Mouse (Mus musculus) cerebellum, postnatal 14 days (tissue): ENCODE measurements around the gene Zfp882.
"Not testable (repeated sequence)": the region's sequence is repeated elsewhere in the genome, so short reads cannot be mapped to it uniquely, and the experiment has no call there.

ENCODE experiments used
- DNase-seq, 2 experiments: peaks; one replicate each; pipeline ENCODE4 v3.0.0; 2021; ENCODE audit warnings: mixed read lengths in 2 of 2

The Zfp882 gene

DNA sequence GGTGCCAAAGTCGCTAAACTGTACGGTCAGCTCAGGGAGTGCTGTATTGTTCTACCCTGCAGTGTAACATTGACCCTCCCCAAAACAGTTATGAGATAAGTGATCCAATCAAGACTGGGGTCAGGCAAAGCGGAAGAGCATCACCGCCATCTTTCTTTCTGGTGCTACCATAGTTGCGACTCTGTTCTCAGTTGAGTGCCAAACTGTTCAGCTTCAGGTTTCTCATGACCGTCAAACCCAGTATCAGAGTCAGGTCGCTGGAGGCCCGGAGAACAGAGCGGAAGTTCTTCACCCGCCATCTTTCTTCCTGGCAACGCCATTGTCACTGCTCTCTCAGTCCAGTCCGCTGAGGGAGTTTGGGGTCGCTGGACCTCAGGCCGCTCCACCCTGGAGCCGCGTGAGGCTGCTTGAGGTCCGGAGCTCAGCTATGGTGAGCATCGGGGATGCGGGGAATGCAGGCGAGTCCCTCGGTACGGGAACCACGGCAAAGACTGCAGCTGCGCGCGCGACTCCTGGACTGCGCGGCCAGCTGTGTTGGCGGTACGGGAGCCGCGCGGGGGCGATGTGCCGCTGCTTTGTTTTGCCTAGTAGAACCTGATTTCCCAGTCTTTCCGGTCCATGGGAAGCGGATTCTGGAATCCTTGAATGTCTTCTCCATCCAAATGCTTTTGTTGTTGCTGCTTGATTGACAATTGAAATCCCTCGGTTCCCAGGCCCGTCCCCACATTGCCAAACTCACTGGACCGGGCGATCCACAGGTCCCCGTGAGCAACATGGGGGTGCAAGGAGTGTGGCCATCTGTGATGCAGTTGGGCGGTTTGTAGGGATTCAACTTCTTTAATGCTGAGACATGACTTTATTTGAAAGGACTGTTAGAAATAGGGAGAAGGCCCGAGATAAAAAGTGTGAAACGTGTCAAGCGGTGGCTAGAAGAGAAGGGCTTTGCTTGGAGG, at the start of gene Zfp882, which contains the start of gene Zfp617:
Gene Zfp882, plus strand, starts transcription at position 300 of the 953 bp plus-strand sequence.
Gene Zfp617, plus strand, starts transcription at position 327 of the 953 bp plus-strand sequence.
- peak; percentile 90 to 94 for DNase-seq

DNA sequence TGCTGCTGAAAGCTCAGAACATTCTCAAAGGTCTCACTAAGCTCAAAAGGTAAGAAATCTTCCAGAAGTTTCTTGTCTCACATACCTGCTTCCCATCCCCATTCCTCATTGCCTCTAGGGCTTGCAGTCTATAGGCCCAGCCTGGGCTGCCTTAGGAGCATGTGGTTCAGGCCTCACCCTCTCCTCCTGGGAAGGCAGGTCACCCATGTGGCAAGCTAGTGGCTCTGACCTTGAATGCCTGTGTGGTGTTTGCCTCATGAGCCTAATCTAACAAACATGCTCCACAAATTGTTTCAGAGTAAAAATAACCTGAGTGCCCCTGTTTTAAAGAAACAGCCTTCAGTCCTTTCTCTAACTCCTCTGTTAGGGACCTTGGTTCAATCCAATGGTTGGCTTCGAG, 46.9 kb upstream of the Zfp882 start:
- DNase-seq = not testable (repeated sequence)

DNA sequence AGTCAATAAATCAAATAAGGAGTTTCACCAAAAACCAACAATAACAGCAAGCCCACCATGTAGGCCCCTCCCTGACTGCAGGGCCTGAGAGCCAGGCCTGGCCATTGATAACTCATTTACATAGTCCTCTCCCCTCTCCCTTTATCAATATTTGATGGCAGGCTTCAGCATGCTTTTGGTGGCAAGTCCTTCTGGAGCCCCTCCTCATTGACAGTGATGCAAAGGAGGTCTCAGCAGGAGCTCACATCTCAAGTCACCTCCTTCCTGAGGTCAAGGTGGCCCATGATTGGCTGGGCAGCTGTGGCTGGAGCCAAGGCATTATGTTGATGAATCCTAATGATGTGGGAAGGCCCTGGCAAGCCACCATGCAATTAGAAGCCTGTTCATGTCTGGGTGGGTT, 46.4 kb upstream of the Zfp882 start:
- DNase-seq = peak in 1 of 2 experiments; percentile 13

DNA sequence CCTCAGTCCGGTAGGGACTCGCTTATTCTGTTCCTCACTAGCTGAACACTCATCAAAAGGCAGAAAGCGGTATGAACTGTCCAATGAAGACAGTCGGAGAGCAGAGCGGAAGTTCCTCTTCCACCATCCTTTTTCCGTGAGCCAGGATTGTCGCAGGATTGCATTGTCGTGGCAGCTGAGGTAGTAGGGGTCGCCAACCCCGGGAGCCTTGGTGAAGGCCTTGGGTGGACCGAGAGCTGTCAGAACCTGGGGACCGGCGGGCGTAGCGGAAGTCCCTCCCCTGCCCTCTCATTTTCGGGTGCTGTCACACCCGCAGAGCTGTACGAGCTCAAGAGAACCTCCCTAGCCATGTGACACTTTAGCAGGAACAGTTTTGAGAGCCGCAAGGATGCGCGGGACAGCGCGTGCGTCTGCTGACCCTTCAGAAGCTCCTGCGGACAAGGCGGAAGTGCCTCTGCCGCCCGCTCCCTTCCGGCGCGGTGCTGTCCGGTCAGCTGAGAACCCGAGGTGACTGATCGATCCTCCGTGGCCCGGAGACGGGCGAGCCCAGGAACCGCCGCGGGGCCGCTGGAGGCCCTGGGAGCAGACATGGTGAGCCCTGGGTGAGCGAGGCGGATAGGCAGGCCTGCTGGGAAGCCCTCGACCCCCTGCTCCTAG, 26.7 kb upstream of the Zfp882 start, which contains the start of gene Zfp709:
Gene Zfp709, plus strand, starts transcription at position 402 of the 657 bp plus-strand sequence.
- peak; percentile 74 to 76 for DNase-seq

DNA sequence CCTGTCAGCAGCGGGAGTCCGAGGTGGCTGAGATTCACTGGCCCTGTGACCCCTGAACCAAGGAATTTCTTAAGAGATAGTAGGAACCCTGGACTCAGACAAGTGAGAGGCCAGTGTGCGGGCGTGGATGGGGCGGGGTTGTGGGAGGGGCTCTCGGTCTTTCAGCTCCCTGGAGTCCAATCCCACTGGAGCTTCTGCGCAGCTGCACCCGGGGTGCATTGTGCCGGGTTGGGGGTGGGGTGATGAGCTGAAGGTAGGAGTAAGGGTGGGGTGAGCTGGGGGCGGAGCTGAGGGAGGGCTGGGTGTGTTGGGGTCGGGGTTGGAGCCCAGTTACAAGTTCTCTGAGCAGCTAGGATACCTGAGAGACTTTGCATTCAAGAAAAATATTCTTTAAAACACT, 7.7 kb upstream of the Zfp882 start:
- DNase-seq = not testable (repeated sequence)

DNA sequence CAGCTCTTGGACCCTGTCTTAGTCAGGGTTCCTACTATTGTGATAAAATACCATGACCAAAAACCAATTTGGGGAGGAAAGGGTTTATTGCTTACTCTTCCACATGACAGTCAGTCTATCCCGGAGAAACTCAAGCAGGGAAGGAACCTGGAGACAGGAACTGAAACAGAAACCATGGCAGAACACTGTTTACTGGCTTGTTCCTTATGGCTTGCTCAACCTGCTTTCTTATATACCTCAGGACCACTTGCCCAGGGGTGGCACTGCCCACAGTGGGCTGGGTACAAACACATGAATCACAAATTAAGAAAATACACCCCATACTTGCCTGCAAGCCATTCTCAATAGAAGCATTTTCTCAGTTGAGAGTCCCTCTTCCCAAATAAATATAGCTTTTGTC, 5.3 kb upstream of the Zfp882 start:
- not testable (repeated sequence) for DNase-seq

DNA sequence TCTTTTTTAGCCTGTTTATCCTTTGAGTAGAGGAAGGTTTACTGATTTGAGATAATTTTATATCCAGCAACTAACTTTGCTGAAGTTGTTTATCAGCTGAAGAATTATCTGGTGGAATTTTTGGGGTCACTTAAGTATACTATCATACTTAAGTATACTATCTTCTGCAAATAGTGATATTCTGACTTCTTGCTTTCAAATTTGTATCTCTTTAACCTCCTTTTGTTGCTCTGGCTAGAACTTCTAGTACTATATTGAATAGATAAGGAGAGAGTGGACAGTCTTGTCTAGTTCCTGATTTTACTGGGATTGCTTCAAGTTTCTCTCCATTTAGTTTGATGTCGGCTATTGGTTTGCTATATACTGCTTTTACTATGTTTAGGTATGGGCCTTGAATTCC, 1.6 kb upstream of the Zfp882 start:
- no peak for DNase-seq

DNA sequence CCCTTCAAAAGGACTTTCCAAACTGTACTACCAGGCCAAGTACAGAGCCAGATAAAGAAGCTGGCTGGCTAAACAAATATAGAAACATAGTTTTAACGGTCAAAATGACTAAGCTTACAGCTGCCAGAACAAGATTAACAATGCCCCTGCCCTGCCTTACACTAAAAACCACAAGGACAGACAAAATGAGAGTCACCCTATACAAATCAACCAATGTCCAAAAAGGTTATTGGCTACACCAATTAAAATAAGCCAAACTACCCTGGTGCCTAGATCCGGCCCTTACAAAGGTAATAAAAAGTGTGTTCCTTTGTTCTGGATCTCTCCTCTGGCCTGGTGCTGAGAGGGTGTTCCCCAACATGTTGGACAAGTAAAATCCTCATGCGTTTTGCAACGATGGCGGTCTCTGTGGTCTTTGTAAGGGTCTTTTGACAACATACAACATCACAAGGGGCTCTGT, 580 bp upstream of the Zfp882 start:
- no peak for DNase-seq

DNA sequence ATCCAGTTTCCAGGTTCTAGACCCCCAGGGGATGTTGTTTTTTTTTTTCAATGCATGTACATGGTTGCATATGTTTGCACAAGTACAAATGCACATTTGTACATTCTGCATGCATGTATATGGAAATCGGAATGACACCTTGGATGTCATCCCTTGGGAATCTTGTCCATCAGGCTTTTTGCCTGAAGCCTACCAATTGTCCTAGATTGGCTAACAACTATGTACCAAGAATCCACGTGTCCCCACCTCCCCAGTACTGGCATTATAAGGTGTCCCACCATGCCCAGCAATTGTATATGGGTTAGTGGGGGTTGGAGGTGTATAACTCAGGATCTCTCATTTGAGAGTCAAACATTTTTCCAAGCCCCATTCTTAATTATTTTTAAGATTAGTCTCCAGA, 3.9 kb downstream of the Zfp882 start:
- DNase-seq = no peak

DNA sequence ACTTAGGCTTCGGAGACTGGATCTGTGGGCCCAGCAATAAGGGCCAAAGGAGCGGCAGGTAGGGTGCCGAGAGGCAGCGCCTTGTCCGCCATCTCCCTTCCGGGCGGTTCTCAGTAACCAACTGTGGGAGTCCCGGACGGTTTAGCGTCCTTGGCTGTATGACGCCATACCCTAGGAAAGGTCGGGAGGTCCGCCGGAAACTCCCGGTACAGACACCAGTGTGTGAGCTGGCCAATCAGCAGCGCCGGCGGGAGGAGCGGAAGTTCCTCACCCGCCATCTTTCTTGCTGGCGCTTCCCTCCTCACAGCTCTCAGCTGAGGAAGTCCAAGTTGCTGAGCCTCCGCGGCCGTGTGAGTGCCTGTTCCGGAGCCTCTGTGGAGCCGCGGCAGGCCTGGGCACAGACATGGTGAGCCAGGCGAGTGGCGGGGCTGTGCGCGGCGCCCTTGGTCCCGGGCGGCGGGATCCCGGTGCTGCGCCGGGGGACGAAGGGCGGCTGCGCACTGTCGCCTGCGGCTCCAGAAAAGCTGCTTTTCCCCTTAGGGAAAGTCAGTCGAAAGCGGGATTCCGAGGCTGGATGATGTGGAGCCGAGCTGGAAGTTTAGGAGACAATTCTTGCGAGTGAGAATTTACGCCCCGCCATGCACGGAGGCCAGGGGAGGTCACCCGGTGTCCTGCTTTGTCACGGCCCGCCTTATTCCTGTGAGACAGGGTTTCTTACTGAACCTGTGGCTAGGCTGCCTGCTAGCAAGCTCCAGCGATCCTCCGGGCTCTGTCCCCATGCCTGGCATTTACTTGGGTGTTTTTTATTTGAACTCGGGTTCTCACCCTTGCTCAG, 14.4 kb downstream of the Zfp882 start:
- peak; percentile 93 to 94 for DNase-seq

DNA sequence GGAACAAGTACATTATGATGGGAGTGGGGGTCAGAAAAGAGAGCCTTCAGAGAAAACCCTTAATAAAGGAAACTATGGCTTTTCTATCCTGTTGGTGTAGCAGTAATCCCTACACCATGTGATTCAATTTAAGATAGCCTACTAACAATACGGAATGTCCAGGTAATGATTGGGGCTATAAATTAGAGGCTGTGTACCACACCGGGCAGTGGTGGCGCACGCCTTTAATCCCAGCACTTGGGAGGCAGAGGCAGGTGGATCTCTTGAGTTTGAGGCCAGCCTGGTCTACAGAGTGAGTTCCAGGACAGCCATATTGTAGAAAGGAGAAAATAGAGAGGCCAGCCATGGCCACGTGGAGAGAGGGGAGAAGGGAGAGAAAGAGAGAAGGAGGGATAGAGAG, 17.4 kb downstream of the Zfp882 start:
- DNase-seq = no peak

DNA sequence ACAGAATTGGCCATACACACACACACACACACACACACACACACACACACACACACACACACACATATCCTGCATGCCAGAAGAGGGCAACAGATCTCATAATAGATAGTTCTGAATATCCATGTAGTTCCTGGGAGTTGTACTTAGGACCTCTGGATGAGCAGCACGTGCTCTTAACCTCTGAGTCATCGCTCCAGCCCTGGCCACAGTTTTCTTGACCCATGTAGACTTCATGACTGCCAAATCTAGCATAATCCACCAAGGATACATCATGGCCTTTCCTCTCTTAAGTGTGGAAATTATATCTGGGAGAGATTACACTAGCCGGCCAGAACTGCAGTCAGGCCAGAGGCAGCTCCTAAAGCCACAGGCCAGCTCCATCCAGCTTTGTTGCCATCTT, 18.1 kb downstream of the Zfp882 start:
- DNase-seq = no peak

DNA sequence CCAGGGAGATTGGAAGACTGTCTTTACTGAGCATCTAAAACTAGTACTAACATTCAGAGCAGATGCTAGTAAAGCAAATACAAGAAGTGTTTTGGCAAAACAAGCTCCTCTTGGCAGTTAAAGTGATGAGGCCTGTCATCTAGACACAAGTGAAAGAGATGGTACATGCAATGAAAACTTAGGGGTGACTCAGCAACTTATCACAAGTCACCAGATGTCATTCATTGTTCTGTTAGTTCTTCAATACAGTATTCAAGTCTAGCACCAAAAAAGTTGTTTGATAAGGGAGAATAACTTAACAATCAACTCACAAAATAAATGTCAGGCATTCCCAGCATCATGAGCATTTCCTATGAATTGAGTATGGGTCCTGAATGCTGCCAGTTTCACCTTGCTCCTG, 19.4 kb downstream of the Zfp882 start:
- DNase-seq = no peak

DNA sequence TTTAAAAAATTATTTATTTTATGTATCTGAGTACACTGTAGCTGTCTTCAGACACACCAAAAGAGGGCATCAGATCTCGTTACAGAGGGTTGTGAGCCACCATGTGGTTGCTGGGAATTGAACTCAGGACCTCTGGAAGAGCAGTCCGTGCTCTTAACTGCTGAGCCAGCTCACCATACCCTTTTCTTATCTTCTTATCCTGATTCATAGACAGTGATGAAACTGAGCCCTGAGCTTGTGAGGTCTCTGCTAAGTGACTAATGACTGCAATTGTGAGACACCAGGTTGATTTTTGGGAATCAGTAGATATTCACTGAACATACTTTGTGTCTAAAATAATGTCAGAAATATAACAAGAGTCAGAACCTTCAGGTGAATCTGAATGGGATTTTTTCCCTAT, 29.6 kb downstream of the Zfp882 start:
- DNase-seq = not testable (repeated sequence)

DNA sequence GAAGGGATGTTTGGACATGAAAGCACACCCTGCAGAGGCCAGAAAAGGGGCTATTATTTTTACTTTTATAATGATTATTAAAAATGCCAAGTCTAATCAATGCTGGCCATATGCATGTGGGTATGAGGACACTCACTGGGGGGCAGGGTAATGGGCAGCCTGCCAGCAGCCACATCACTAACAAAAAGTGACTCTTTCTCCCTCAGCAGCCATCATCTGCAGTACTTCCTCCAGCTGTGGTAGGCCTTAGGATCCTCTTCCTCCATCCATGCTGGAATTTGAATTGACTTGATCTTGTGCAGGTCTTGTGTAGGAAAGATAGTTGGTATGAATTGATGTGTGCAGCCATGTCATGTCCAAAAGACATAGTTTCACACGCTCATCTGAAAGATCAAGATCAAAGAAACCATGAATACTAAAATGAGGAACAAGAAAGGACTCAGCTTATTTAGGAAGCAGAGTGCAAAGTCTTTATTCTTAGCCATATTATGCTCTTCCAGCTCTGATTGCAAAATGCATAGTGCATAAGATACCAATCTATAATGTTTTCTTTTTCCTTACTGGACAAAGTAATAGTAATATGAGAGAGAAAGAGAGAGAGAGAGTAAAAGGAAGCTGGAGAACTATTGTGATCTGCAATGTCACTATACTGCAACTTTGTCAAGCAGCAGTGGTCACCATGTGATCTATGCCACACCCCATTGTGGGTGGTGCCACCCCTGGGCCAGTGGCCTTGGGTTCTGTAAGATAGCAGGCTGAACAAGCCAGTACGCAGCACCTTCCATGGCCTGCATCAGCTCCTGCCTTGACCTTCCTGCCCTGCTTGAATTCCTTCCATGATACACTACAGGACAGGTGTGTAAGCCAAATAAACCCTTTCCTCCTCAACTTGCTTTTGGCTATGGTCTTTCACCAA, 32.1 kb downstream of the Zfp882 start:
- DNase-seq = no peak

DNA sequence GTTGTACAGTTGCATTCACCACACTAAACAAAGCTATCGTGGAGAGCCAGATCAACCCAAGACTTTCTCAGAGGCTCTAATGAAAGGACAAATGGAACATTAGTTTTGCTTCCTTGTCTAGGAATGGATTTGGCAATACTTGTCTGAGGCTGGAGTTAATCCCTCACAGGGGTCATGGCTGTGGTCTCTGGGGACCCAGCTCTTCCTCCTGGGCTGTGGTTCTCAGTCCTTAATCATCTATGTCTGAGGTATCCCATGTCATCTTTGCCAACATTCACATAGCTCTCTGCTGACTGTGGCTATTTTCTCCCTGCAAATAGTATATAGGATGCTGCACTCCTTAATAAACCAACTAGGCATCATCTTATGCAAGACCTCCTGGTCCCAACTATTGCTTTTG, 33.4 kb downstream of the Zfp882 start:
- no peak for DNase-seq

DNA sequence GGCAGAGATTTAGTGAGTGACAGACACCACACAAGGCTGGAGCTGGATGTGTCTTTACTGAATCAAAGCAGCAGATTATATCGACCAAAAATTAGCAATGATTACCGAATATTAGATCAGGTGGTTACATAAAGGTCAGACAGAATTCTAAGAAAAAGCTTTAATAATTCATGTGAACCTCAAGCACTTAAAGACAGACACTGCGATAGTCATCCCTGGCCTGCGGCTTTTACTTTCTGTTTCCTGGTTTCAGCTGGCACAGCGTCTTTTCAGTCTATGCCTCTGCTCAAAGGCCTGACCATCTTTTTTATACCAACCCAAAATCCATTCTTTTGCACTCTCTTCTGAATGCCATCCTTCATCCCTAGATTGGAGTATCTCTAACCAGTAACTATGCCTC, 40.2 kb downstream of the Zfp882 start:
- DNase-seq = no peak

DNA sequence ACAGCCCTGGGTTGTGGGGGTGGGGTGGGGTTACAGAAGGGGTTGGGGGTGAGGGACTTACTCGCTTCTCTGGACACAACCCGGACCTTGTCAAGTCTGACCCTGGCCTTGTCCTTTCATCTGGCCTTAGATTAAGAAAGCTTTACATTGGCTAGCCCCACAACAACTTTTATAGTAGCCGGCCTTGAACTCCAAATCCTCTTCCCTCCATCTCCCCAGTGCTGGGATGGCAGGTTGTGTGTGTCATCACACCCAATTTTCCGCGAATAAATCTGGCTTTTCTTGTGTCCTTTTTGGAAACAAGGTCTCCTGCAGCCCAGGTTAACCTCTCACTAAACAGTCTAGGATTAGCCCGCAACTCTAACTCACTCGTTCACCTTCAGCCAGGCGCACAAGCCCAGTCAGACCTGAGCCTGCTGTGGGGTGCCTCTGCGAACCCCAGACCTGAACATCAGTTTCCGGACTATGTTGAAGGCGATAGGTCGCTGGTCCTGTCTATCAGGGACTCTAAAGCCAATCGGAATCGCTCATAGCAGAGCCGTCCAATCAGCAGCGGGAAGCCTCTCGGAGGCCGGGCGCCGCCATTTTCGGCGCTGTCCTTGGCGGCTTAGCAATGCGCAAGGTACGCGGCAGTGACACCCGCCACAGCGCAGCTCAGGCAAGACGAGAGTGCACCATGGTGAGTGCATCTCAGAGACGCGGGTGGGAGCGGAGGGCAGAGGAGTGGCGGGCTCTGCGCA, 42.2 kb downstream of the Zfp882 start, which contains the start of gene Zfp961:
Gene Zfp961, plus strand, starts transcription at position 557 of the 740 bp plus-strand sequence.
- peak; percentile 99 to 100 for DNase-seq

DNA sequence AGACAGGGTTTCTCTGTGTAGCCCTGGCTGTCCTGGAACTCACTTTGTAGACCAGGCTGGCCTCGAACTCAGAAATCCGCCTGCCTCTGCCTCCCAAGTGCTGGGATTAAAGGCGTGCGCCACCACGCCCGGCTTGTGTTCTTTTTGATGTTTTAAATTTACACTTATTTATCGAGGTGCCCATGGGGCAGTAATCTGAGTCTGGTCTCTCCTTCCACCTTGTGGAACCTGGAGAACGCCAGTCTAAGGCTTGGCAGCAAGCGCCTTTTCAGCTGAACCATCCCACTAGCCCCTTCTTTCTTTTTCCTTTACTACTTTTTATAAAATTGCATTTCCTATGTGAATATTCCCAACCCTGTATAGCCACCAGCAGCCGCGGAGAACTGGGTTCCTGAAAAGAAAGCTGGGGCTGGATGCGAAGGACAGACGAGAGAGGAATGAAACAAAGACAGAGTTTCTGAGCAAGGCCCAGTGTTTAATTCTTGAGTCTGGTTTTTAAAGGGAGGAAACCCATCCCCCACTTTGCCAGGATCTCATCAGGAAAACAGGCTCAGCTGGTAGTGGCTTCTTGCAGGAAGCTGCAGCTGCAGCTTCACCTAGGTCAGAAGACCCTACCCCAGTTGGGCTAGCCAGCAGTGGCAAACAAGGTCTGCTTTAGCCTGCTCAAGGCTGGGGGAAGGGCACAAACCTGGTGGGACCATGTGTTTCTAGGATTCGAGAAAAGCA, 43.2 kb downstream of the Zfp882 start:
- peak; percentile 12 to 31 for DNase-seq

DNA sequence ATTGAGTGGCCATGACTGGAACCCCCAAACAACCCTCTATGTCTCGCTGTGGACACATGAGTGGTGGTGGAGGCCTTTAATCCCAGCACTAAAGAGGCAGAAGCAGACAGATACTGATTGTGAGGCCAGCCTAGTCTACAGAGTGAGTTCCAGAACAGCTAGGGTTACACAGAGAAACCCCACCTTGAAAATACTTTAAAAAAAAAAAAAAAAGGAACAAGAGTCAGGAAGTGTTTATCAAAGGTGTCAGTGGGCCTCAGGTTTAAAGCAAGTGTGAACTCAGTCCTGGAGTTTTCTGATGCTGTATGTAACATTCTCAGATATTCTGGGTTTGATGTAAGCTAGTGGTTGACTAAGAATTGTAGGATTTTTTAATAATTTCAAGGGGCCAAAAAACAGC, 44.1 kb downstream of the Zfp882 start:
- DNase-seq = no peak
